Mouse (Mus musculus): ENCODE results near the gene Pwp2. TPM values are rescaled to one million over a fixed set of nuclear protein-coding genes. Genes with fewer than 3 reads are reported as not detected.

The Pwp2 gene
- total and polyA plus RNA-seq, 3 experiments: 41.2 to 49.9 (median 43.0) TPM

DNA sequence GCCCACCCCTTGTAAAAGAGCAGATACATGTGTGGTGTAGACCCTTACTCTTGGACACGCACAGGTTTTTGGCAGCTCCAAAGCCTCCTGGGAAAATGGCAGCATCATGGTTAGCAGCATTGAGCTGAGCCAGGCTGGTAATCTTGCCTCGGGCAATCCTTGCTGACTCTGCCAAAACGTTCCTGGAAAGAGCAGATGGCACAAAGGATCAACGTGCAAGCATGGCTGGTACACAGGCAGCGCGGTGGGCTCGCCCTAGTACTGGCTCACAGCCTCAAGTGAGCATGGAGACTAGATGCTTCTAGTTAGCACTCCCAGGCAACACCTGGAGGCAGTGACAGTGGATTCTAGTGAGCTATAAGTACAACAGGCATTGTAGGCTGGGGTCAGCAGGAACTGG, 17.6 kb downstream of the Pwp2 start:
- no peaks in the 10 kb centered on the region for H3K79me2 ChIP-seq (replicated peaks; ENCODE audit: control insufficient read depth, extremely low read depth, insufficient read depth, poor library complexity, severe bottlenecking)
- H3K4me1 ChIP-seq (ENCODE audit: control insufficient read depth in 1 of 2, insufficient read depth in 2 of 2): peaks cover 17 to 26% of the 10 kb centered on the region in 2 experiments
- H3K27me3 ChIP-seq (replicated peaks): no peaks in the 10 kb centered on the region
- no peaks in the 10 kb centered on the region for H3K9me3 ChIP-seq (replicated peaks; ENCODE audit: low read length)
- H3K4me3 ChIP-seq (replicated peaks in 1 of 3; ENCODE audit: low read depth in 2 of 3, low read length in 2 of 3, poor library complexity in 1 of 3): no peak overlapping the region
- no peak overlapping the region for H3K4me2 ChIP-seq (ENCODE audit: insufficient read depth, low read depth, poor library complexity, severe bottlenecking)
- dilution Hi-C loops (cut with MboI; ENCODE audit: extremely low pct_ligation_motif_present, extremely low pct_unique_long_range_greater_than_20kb, low sequenced_read_pairs): no loop called here
- peaks cover 63 to 80% of the 10 kb centered on the region in 2 experiments for H3K36me3 ChIP-seq (replicated peaks in 1 of 2; ENCODE audit: control insufficient read depth in 1 of 2, insufficient read depth in 1 of 2, low read length in 1 of 2)
- DNase-seq (ENCODE audit: extremely low read depth): no peak
- no peak for TF ChIP-seq ZMIZ1 (IDR thresholded peaks at IDR 0.05; ENCODE audit: low read depth, low read length)
- no peak overlapping the region for H3K9ac ChIP-seq (ENCODE audit: insufficient read depth, low read depth)
- in situ Hi-C loops (cut with MboI; ENCODE audit: low pct_ligation_motif_present, low pct_unique_long_range_greater_than_20kb, low sequenced_read_pairs): loop anchor here (5.0 kb wide), 1 partner anchor 135 kb away; no protein-coding TSS in a partner anchor
- no peak overlapping the region for H3K27ac ChIP-seq (ENCODE audit: insufficient read depth, low read depth)

DNA sequence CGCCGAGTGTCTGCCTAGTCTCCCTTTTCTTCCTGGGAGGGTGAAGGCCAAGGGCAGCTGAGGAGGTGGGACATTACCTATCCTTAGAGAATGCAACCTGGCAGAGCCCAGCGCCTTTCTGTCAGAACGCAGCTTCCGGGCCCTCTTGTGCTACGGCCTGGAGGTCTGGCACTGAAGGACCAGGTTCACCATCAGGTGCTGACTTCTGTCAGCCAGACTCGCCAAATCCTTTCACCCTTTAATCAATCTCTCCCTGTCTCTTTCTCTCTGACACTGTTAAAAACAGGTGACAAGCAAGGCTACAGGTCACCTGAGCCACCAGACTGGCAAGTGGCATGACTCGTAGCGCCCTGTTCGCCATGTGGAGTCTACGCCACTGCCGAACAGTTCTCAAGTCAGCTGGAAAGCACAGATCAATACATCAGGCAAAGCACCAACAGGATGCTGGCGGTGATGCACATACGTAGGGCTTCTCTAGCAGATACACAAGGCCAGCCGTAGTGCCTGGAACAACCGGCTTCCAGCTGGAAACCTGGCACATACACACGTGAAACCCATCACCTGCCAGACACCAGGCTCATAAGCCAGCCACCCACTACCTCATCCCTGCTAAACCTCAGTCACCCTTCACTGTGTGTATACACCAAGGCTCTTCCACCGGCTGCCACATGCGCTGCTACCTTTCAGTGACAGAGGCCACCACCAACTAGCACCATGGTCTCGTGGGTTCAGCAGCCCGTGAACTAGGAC, 19.5 kb downstream of the Pwp2 start:
- dilution Hi-C loops (cut with MboI; ENCODE audit: extremely low pct_ligation_motif_present, extremely low pct_unique_long_range_greater_than_20kb, low sequenced_read_pairs): no loop called here
- in situ Hi-C loops (cut with MboI; ENCODE audit: low pct_ligation_motif_present, low pct_unique_long_range_greater_than_20kb, low sequenced_read_pairs): loop anchor here (5.0 kb wide), 1 partner anchor 133 kb away; no protein-coding TSS in a partner anchor
- peaks cover 9 to 18% of the 10 kb centered on the region in 2 experiments for H3K4me1 ChIP-seq (ENCODE audit: control insufficient read depth in 1 of 2, insufficient read depth in 2 of 2)

DNA sequence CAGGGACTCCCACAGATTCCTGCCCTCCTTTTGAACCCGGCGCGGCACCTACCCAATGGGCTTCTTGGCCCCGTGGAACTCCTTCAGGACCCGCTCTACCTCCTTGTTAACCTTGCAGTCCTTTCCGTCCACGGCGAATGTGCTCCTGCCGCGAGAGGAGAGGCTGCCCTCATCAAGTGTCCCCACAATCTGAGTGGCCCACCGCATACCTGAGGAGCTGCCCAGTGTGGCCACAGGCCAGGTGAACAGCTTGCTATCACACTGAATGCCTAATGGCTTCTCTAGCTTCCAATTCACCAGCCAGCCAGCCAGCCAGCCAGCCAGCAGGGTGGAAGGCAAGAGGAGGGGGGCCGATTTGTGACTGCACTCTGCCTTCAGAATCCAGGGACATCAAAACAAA, 20.2 kb downstream of the Pwp2 start:
- Histone ChIP-seq H3K9ac (ENCODE audit: insufficient read depth, low read depth) (no peak overlapping the region), H3K4me2 (ENCODE audit: insufficient read depth, low read depth, poor library complexity, severe bottlenecking) (no peak overlapping the region), H3K27ac (ENCODE audit: insufficient read depth, low read depth) (no peak overlapping the region), H3K36me3 (replicated peaks in 1 of 2; ENCODE audit: control insufficient read depth in 1 of 2, insufficient read depth in 1 of 2, low read length in 1 of 2) (peaks cover 45 to 80% of the 10 kb centered on the region in 2 experiments), H3K4me1 (ENCODE audit: control insufficient read depth in 1 of 2, insufficient read depth in 2 of 2) (peaks cover 4 to 12% of the 10 kb centered on the region in 2 experiments), H3K27me3 (replicated peaks) (no peaks in the 10 kb centered on the region), H3K79me2 (replicated peaks; ENCODE audit: control insufficient read depth, extremely low read depth, insufficient read depth, poor library complexity, severe bottlenecking) (no peaks in the 10 kb centered on the region), H3K9me3 (replicated peaks; ENCODE audit: low read length) (no peaks in the 10 kb centered on the region), H3K4me3 (replicated peaks in 1 of 3; ENCODE audit: low read depth in 2 of 3, low read length in 2 of 3, poor library complexity in 1 of 3) (no peak overlapping the region)
- DNase-seq (ENCODE audit: extremely low read depth): no peak
- in situ Hi-C loops (cut with MboI; ENCODE audit: low pct_ligation_motif_present, low pct_unique_long_range_greater_than_20kb, low sequenced_read_pairs) (loop anchor here (5.0 kb wide), 1 partner anchor 132 kb away; no protein-coding TSS in a partner anchor), dilution Hi-C loops (cut with MboI; ENCODE audit: extremely low pct_ligation_motif_present, extremely low pct_unique_long_range_greater_than_20kb, low sequenced_read_pairs) (no loop called here)
- TF ChIP-seq CHD1 (IDR thresholded peaks at IDR 0.05; ENCODE audit: low read depth, low read length) (no peak), POLR2AphosphoS2 (IDR thresholded peaks at IDR 0.05; ENCODE audit: low read depth, low read length) (no peak), MYC (IDR thresholded peaks at IDR 0.05; ENCODE audit: low read depth, low read length) (no peak), ELF1 (IDR thresholded peaks at IDR 0.05; ENCODE audit: low read depth, low read length) (no peak), SMC3 (IDR thresholded peaks at IDR 0.05; ENCODE audit: low read depth, low read length) (no peak), MXI1 (IDR thresholded peaks at IDR 0.05; ENCODE audit: low read depth, low read length) (no peak), JUND (conservative IDR thresholded peaks at IDR 0.05; ENCODE audit: low read depth, low read length) (no peak), POLR2A (IDR thresholded peaks at IDR 0.05; ENCODE audit: low read depth, low read length) (no peak), RAD21 (IDR thresholded peaks at IDR 0.05; ENCODE audit: low read depth, low read length) (no peak), SIN3A (IDR thresholded peaks at IDR 0.05; ENCODE audit: low read length) (no peak), JUN (IDR thresholded peaks at IDR 0.05; ENCODE audit: insufficient read depth, low read depth, low read length) (no peak), GABPA (IDR thresholded peaks at IDR 0.05; ENCODE audit: insufficient replicate concordance, low read depth, low read length) (no peak), CHD2 (IDR thresholded peaks at IDR 0.05; ENCODE audit: low read length) (no peak), MAX (IDR thresholded peaks at IDR 0.05; ENCODE audit: low read length) (no peak), UBTF (IDR thresholded peaks at IDR 0.05; ENCODE audit: low read depth, low read length) (no peak), ETS1 (conservative IDR thresholded peaks at IDR 0.05; ENCODE audit: low read depth, low read length) (no peak), MEF2A (IDR thresholded peaks at IDR 0.05; ENCODE audit: borderline replicate concordance, low read depth, low read length) (no peak), NELFE (IDR thresholded peaks at IDR 0.05; ENCODE audit: low read depth, low read length) (no peak)

More for the DNA sequence above, 19.5 kb downstream of the Pwp2 start:
- H3K4me2 ChIP-seq (ENCODE audit: insufficient read depth, low read depth, poor library complexity, severe bottlenecking): no peak overlapping the region
- peaks cover 46 to 80% of the 10 kb centered on the region in 2 experiments for H3K36me3 ChIP-seq (replicated peaks in 1 of 2; ENCODE audit: control insufficient read depth in 1 of 2, insufficient read depth in 1 of 2, low read length in 1 of 2)
- H3K9ac ChIP-seq (ENCODE audit: insufficient read depth, low read depth): no peak overlapping the region
- TF ChIP-seq RAD21 (IDR thresholded peaks at IDR 0.05; ENCODE audit: low read depth, low read length) (no peak), BHLHE40 (IDR thresholded peaks at IDR 0.05; ENCODE audit: low read depth, low read length) (no peak), E2F4 (IDR thresholded peaks at IDR 0.05; ENCODE audit: insufficient replicate concordance, low read depth, low read length) (no peak), MAFK (IDR thresholded peaks at IDR 0.05; ENCODE audit: insufficient replicate concordance, low read length) (no peak), JUND (conservative IDR thresholded peaks at IDR 0.05; ENCODE audit: low read depth, low read length) (no peak), POLR2A (IDR thresholded peaks at IDR 0.05; ENCODE audit: low read depth, low read length) (no peak), IRF4 (IDR thresholded peaks at IDR 0.05; ENCODE audit: low read depth, low read length) (no peak), ZKSCAN1 (IDR thresholded peaks at IDR 0.05; ENCODE audit: borderline replicate concordance, low read depth, low read length) (no peak), MAX (IDR thresholded peaks at IDR 0.05; ENCODE audit: low read length) (no peak), EP300 (IDR thresholded peaks at IDR 0.05; ENCODE audit: low read length) (no peak), PAX5 (IDR thresholded peaks at IDR 0.05; ENCODE audit: low read length) (no peak), JUN (IDR thresholded peaks at IDR 0.05; ENCODE audit: insufficient read depth, low read depth, low read length) (no peak), USF1 (IDR thresholded peaks at IDR 0.05; ENCODE audit: low read depth, low read length) (no peak), ZMIZ1 (IDR thresholded peaks at IDR 0.05; ENCODE audit: low read depth, low read length) (no peak), USF2 (conservative IDR thresholded peaks at IDR 0.05; ENCODE audit: low read depth, low read length) (no peak), NELFE (IDR thresholded peaks at IDR 0.05; ENCODE audit: low read depth, low read length) (no peak)
- H3K4me3 ChIP-seq (replicated peaks in 1 of 3; ENCODE audit: low read depth in 2 of 3, low read length in 2 of 3, poor library complexity in 1 of 3): no peak overlapping the region
- DNase-seq (ENCODE audit: extremely low read depth): no peak
- no peaks in the 10 kb centered on the region for H3K9me3 ChIP-seq (replicated peaks; ENCODE audit: low read length)
- H3K27me3 ChIP-seq (replicated peaks): no peaks in the 10 kb centered on the region
- H3K27ac ChIP-seq (ENCODE audit: insufficient read depth, low read depth): no peak overlapping the region
- H3K79me2 ChIP-seq (replicated peaks; ENCODE audit: control insufficient read depth, extremely low read depth, insufficient read depth, poor library complexity, severe bottlenecking): no peaks in the 10 kb centered on the region
